Comparison of ENCODE assay signal across 26 mouse cellular contexts in genomic region chr12:108632501-108632900, GRCm38 (mm10).
"Had no signal": no experiment of that assay in that cellular context is flagged by ENCODE, and none has a peak within 500 bp of the region (broad histone marks: within the 10 kb centered on the region; RNA-seq: fewer than 3 reads in every experiment).

No protein-coding gene starts in this region.

- H3K9me3 ChIP-seq: heart, embryonic 10.5 days; heart, embryonic 12.5 days; hindbrain, embryonic 10.5 days; hindbrain, embryonic 12.5 days; intestine, embryonic 15.5 days; limb, embryonic 13.5 days; limb, embryonic 15.5 days had no signal

- H3K9ac ChIP-seq: forebrain, postnatal 0 days; heart, embryonic 12.5 days; hindbrain, embryonic 12.5 days; hindbrain, embryonic 14.5 days; intestine, embryonic 15.5 days; limb, embryonic 13.5 days; limb, embryonic 15.5 days had no signal

- H3K4me1 ChIP-seq: hindbrain, embryonic 12.5 days; limb, embryonic 15.5 days had no signal

- ATAC-seq: forebrain, postnatal 0 days; hindbrain, embryonic 16.5 days; inflammation-experienced regulatory T-cells, adult 6 months; intestine, embryonic 15.5 days; intestine, postnatal 0 days had no signal

- H3K4me2 ChIP-seq: heart, embryonic 12.5 days; hindbrain, embryonic 12.5 days; hindbrain, embryonic 14.5 days; intestine, embryonic 15.5 days; limb, embryonic 13.5 days; limb, embryonic 15.5 days had no signal

- H3K4me3 ChIP-seq: gastrocnemius, adult 2 months; heart, embryonic 10.5 days; heart, embryonic 12.5 days; hindbrain, embryonic 10.5 days; hindbrain, embryonic 12.5 days; intestine, embryonic 15.5 days; limb, embryonic 13.5 days; limb, embryonic 15.5 days had no signal

- H3K27me3 ChIP-seq: heart, embryonic 12.5 days; hindbrain, embryonic 12.5 days; intestine, embryonic 15.5 days; limb, embryonic 13.5 days; limb, embryonic 15.5 days had no signal

- H3K36me3 ChIP-seq: intestine, embryonic 15.5 days had no signal

- DNase-seq: forebrain, postnatal 0 days; gastrocnemius, adult 2 months; gastrocnemius, postnatal 10 days; gastrocnemius, postnatal 25 days; heart, adult 18-20 months; heart, postnatal 10 days; heart, postnatal 4 days; kidney, adult 18-20 months; kidney, adult 8-10 months; kidney, postnatal 10 days; kidney, postnatal 25 days; kidney, postnatal 4 days; layer of hippocampus, adult 9-11 months; layer of hippocampus, postnatal 36 days; left cerebral cortex, postnatal 4 days had no signal

- H3K27ac ChIP-seq: gastrocnemius, adult 2 months; heart, embryonic 10.5 days; hindbrain, embryonic 10.5 days; hindbrain, embryonic 12.5 days; hindbrain, embryonic 14.5 days; intestine, embryonic 15.5 days; limb, embryonic 13.5 days; limb, embryonic 15.5 days had no signal
